Mouse (Mus musculus) telencephalon, adult 2 months (tissue): ENCODE results near the gene Gnb2.

Experiments used
- DNase-seq: peaks from one replicate; pipeline ENCODE4 v3.0.0-alpha.2; 2011; ENCODE audit warnings: low read depth, low spot score

Gnb2 gene

DNA sequence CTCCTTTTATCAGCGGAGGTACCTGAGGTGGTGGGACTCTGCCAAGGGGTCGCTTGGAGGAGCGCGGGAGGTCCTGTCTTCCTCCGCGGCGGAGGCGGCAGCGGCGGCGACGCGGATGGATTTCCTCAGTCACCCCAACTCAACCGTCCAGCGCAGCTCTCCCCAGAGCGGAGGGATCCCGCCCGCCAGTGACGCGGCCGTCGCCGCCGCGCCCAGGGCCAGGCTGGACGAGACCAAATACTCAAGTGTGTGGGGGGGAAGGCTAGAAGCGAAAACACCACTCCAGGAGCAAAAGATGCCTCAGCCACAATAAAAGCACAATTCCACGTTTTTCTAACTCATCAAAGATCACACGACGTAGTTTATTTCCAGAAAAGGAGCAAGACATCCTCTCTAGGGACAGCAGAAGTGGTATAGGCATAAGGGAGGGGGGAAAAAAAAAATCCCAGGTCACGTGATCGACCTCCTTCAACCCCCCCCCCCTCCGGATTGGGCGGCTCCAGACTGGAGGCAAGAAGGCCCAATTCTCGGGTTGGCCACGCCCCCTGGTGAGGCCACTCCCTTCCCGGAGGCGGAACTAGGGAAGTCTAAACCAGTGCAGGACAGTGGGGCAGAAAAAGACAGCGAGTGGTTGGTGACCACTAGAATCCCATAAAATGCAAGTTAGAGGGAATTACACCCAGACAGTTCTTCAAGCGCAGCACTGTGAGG lies at the start of gene Gnb2, which contains the start of gene Epo:
Gnb2 (minus strand) TSS at position 394 of the 711 bp plus-strand sequence.
Epo (minus strand) TSS at position 126 of the 711 bp plus-strand sequence.
- DNase-seq: peak; percentile 98

DNA sequence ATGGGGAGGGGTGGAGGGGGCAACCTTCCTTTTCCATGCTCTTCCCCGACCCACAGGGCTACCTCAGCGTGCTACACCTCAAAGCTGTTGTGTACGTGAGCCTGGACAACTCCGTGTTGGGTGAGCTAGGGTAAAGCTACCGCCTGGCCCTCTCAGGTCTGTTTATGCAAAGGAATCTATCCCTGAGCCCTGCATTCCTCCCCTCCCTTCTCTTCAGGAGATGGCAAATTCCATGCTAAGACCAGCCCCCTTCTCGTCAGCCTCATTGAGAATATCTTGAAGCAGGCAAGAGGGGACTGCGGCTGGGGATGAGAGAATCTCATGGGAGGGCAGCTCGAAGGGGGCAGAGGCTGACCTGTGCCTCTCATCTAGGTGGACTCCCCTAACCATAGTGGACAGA lies 49.4 kb upstream of the Gnb2 start:
- no peak for DNase-seq

DNA sequence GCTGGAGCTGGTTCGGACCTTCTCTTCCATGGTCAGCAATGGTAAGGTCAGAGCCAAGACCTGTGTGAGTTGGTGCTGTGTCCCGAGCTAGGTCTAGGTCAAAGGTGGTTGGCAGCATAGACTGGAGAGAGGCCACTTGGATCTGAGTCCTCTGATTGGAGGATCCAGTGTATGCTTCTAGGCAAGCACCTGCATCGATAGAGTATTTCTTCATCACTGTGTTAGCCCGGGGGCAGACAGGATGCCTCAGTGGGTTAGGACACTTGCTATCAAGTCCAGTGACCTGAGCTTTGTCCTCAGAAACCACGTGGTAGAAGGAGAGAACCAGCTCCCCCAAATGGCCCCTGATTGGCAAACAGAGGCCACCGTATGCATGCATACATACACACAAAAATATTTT lies 46.9 kb upstream of the Gnb2 start:
- no peak for DNase-seq

DNA sequence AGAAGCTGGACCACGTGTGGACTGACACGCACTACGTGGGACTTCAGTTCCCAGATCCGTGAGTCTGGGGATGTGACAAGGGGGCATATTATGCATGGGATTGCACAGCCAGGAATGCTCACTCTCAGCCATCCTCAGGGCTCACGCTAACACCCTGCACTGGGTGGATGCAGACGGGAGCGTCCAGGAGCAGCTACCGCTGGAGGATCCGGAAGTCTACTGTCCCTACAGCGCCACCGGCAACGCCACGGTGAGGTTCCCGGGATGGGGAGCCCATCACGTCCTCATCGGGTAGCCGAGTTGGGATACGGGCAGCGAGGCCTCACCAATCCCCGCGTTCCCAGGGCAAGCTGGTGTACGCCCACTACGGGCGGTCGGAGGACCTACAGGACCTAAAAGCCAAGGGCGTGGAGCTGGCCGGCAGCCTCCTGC lies 41.2 kb upstream of the Gnb2 start:
- DNase-seq: no peak

DNA sequence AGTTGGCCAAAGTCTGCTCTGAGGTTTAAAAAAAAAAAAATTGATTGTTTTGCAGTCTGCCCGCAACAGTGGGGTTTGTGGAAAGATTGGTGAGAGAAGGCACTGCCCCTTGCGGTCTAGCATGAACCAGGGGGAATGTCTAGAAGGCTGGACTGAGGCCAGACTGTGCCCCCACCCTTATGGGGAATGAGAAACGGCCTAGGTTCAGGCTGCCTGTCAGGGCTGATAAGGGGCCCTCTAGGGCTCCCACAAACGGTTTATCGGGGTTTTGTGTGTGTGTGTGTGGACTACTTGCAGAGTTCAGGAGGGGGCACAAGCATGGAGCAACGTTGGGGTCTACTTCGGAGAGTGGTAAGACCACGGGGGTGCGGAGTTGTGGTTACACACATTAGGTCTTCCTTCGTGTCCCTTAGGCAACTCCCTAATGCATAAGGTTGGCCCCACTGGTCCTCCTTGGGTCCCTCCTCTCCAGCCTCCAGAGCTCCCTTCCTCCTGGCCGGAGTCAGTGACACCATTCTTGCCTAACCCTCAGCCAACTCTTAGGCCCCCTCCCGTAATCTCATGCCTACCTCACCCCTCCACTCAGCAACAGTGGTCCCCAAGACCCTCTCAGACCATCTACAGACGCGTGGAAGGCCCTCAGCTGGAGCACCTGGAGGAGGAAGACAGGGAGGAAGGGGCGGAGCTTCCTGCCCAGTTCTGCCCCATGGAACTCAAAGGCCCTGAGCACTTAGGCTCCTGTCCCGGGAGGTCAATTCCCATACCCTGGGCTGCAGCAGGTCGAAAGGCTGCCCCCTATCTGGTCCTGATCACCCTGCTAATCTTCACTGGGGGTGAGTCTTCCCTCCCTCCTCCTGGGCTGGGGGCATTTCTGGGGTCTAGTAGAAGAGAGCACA lies 37.6 kb upstream of the Gnb2 start:
- DNase-seq: no peak

DNA sequence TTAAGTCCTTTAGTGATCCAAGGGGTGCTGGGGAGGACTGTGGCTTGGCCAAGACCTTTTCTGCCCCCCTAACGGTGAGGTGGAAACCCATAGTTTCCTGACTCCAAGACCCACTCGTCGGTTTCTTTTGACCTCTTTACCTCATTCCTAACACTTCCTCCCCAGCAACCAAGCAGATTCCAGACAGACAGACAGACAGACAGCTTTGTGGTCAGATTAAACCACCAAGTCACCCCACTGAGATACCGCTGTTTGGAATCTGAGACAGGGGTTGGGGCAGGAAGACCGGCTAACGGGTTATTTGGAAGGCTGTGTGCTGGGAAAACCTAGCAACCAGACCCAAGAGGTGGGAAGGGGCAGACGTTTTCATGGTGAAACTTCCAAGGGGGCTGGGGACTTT lies 36.9 kb upstream of the Gnb2 start:
- no peak for DNase-seq

DNA sequence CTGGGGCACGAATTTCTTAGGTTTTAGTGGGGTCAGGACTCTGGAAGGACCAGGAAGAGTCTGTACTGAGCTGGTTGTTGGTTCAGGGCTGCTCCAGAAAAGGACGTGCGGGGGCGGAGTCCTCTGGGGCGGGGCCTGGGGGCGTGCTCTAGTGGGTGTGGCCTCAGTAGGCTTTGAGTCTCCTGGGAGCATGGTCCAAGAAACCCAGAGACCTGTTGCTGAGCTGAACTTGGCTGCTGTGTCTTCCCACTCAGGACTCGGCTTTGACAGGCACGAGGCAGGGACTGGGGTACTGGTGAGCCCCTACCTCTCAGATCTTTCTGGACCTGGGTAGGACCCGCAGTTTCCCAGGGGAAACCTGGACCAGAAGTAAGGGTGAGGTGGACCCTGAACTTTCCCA lies 36.4 kb upstream of the Gnb2 start, which contains the start of gene Tfr2:
Tfr2 (plus strand) TSS at position 176 of the 400 bp plus-strand sequence.
- no peak for DNase-seq

DNA sequence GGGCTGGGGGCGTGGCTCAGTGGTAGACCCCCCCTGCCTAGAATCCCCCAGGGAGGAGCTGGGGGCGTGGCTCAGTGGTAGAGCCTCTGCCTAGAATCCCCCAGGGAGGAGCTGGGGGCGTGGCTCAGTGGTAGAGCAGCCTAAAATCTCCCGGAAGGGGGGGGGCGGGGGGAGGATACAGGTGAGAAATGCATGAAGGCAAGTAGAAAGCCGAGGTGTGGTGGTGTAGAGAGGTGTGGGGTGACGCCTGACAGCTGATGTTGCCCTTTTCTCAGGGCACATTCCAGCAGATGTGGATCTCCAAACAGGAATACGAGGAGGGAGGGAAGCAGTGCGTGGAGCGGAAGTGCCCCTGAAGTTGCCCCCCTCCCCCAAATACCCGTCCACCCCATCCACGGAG lies 35.7 kb upstream of the Gnb2 start:
- no peak for DNase-seq

DNA sequence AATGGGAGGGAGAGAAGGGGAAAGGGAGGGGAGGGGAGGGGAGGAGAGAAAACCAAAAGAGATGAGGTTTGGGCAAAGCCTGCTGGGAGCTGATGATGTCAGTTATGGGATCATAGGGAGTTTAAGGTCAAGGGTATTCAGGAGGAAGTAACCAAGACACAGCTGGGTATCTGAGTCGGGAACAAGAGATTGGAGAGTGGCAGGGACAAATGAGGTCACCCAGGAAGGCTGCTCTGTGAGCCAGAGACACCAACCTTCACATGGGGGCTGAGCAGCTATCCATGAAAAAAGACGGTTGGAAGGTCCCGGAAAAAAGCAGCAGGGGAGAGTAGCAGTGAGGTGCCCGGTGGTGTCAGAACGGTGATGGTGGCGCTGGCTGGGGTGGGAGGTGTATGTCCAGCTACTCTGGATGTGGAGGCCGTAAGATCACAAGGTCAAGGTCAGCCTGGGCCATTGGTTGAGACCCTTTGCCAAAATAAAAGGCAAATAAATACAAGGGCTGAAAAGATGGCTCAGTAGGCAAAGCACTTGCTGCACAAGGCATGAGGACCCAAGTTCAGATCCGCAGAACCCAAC lies 35.0 kb upstream of the Gnb2 start:
- no peak for DNase-seq

DNA sequence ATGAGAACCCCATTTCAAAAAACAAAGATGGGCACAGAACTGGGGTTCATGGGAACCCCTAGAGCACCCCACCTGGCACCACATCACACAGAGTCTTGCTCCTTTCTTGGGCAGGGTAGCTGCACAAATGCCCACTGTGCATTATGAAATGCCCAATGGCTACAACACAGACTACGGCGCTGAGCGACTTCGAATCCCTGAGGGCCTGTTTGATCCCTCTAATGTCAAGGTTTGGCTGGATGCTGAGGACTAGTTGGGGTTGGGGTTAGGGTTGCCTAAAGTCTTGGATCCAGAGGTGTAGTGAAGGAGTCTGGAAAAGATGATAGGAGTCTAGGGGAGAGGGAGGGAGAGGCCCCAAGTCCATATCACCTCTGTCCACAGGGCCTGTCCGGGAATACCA lies 33.1 kb upstream of the Gnb2 start:
- no peak for DNase-seq

DNA sequence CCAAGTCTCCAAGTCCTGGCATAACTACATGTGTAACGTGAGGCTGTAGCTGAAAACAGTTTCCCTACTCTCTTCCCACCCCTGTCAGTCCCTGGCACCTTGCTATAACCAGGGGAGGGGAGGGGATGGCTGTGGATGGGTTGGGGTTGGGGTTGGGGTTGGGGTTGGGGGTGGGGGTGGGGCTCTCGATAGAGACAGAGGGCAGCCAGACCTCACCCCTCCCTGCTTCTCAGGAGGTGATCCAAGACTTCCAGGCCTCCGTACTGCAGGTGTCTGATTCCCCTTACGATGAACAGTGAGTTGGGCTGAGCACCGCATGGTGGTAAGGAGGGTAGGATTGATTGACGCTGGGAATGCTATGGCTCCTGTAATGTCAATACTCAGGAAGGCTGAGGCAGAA lies 32.4 kb upstream of the Gnb2 start:
- DNase-seq: no peak

DNA sequence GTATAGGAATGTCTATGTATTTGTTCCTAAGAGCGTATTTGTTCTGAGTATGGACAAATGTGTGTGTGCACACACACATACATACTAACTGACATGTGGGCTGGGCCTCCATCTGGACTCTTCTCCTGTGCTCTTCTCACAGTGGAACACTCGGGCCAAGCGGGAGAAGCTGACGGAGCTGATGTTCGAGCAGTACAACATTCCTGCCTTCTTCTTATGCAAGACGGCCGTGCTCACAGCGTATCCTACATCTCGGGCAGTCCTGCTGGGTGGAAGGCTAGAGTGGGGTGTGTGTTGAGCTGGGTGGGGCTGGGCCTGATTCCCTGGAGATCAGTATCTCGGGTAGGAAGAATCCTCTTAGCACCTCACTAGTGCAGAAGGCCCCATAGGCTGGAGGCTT lies 29.7 kb upstream of the Gnb2 start:
- peak; percentile 49 for DNase-seq

DNA sequence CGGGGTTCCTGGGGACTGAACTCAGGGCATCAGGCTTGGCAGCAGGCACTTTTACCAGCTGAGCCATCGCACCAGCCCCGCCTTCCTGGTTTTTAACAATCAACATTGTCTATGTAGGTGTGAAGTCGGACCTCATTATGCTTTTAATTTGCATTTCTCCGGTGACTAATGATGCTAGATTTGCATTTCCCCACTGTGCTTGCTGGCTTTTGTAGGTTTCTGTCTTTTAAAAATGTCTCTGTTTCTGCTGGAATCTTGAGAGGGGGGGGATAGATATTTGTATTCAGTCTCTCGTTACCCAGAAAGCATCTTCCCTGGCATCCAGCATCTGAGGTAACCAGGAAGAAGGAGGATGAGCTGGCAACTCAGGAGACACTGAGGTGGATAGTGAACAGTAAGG lies 28.2 kb upstream of the Gnb2 start:
- DNase-seq: peak; percentile 50

DNA sequence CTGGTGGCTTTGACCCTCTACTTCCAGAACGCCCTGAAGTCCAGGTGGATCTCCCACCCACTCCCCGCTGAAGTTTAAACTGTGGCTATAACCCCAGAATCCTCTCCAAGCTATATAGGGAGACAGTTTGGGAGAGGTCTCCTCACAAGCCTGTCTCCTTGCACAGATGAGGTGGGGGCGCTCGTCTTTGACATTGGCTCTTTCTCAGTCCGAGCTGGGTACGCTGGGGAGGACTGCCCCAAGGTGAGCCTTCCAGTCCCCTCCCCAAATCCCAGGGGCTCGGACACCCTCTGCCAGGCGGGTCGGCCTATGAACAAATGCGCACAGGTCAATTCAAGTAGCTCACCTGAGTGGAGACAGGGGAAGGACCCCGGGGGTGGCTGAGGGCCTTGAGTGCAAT lies 20.6 kb upstream of the Gnb2 start:
- DNase-seq: no peak

DNA sequence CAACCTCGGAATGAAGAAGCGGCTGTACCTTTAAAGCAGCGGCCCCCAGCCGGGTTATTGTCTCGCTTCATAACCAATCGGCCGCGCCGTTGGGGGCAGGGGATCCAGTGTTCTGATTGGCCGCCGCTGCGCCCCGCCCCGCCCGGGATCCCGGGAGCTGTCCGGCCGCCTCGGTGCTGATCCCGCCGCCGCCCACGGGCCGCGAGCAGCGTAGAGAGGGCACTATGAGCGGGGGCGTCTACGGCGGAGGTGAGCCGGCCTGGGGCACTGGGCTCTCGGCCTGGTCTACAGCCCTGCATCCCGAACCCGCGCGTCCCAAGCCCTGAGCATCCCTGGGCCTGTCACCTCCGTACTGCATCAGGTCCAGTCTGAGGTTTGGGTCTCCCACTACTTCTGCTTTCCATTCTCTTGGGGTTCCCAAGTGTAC lies 20.1 kb upstream of the Gnb2 start, which contains the start of gene Actl6b:
Actl6b (plus strand) TSS at position 107 of the 427 bp plus-strand sequence.
- DNase-seq: no peak

DNA sequence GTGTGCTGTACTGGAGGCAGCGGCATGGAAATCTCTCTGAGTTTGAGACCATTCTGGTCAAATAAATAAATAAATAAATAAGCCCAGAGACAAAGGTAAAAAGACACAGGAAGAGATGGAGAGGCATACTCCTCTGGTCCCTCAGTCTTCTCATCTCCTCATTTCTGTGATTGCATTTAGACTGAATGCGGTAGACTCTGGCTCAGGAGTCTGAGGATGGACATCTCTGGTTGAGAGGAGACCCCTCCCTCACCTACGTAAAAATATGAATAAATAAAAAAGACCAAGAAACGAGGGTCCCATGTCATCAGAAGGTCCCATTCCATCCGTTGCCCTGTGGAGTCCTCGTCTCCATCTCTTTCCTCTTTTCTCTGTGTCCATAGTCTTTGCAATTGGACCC lies 19.7 kb upstream of the Gnb2 start:
- no peak for DNase-seq

DNA sequence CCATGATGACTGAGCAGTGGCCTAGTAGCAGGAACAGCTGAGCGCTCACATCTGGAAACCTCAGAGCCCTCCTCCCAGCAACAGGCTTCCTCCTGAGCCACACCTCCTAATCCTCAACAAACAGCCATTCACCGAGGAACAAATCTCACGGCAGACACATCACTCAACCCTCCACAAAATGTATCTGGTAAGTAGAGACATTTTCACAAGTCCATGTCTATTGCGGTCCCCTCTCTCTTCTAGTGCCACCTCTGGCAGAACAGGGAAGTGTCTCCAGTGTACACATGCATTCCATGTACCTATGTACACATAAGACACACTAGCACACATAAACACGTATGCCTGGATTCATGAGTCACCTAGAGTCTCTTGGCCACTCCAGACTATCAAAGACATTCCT lies 17.8 kb upstream of the Gnb2 start:
- no peak for DNase-seq

DNA sequence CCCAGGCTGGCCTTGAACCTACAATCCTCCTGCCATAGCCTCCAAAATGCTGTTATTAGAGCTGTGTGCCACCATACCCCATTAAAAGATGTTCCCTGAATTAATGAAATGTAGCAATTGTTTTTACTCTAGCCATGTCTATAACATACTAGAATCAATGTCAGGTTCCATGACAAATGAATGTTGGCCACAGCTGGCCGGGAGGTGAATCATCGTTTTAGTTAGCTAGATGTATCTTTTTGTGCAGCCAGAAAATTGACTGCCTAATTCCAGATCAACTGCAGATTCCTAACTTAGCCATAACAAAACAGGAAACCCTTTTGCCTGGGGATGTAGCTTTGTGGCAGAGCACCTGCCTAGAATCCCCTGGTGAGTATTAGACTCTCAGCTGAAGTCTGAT lies 16.5 kb upstream of the Gnb2 start:
- DNase-seq: no peak

DNA sequence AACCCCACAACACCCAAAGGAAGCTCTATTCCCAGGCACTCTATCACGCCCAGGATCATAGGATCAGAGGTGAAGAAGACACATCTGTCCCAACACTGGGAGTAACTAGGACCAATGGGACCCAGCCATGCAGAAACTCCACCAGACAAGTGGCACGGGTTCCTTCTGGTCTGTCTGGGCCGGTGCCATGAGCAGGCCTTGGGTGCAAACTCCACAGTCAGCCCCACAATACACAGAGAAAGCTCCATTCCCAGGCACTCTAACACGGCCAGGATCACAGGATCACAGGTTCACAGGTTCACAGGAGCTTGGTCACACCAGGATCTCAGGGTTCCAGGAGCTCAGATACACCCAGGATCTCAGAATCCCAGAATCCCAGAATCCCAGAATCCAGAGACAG lies 12.3 kb upstream of the Gnb2 start:
- no peak for DNase-seq

DNA sequence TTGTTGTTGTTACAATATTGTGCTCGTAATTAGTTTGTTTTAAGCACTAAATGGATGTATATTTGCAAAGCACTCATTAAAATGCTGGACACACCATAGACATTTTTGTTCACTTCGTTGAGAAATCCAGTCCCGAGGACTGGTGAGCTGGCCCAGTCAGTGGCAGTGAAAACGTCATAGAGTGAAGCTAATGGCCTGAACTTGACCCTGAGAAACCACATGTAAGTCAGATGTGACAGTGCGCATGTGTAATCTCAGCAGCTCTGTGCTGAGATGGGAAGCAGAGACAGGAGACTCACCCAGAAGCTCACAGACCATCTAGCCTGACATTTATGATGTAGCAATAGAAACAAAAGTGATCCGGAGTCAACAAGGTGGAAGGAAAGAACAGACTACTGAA lies 11.6 kb upstream of the Gnb2 start:
- no peak for DNase-seq

DNA sequence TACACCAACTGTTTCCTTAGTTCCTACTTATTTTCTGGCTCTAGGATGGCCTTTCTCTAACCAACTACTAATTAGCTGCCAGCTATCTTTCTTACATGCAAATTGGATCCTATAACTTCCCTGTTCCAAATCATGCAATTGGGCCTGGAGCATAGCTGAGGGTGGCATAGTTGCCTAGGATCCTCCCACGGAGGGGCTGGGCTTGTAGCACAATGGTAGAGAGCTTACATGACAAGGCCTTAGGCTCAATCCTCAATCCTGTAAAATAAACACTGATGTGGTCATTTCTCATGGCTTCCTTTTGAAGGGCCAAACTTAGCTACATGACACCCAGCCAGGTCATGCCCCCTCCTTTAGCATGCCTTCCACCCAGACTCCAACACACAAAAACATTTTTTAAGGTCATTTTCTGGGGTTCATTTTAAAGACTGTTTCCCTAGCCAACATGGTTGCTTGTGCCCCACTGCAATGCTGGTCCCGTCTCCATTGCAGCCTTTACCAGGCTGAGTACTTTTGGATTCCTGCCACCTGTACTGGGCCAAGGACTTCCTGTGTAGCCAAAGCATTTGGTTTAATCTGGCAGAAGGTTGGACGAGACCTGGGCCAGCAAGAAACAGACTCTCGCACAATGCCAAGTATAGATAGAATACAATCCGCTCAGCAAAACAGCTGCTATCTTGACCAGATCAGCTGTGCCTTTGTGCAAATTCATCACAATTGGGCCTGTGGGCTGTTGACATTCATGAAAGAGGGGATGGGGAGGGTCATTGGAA lies 8.6 kb upstream of the Gnb2 start:
- DNase-seq: no peak

DNA sequence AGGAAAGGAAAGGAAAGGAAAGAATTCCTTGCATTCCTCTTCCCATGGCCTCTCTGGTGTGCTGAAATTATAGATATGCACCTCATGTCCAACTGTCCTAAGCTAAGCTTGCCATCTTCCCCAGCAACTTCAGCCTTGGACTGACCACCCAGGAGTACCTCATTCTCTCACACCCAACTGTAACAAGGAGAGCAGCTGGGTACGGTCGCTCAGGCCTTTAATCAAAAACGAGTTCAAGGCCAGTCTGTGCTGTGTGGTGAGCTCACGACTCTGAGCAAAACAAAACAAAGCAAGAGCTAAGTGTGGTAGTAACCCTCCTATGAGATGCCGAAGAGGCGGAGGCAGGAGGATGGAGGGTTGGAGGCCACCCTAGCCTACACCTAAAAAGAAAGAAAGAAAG lies 7.7 kb upstream of the Gnb2 start:
- no peak for DNase-seq
